Mouse (Mus musculus) thymus, adult 2 months (tissue): ENCODE measurements around the gene Nrsn2. TPM values are rescaled to one million over a fixed set of nuclear protein-coding genes. Genes with fewer than 3 reads are reported as not detected.

ENCODE experiments used
- DNase-seq: peaks from one replicate; pipeline ENCODE4 v3.0.0; 2021
- H3K27ac ChIP-seq: fragments of 200-500 bp; 2 replicates; pipeline ENCODE4 v1.5.1; 2012; ENCODE audit warnings: low read length, control low read depth; ENCODE audit not compliant: control insufficient read depth, insufficient read depth
- H3K27me3 ChIP-seq: fragments of 200-500 bp; 2 replicates; pipeline ENCODE4 v1.6.1; 2012; ENCODE audit warnings: mild to moderate bottlenecking, low read length, moderate library complexity, mixed read lengths; ENCODE audit not compliant: control insufficient read depth, insufficient read depth
- H3K36me3 ChIP-seq: fragments of 200-500 bp; 2 replicates; pipeline ENCODE4 v1.6.1; 2012; ENCODE audit warnings: mild to moderate bottlenecking, low read length, moderate library complexity; ENCODE audit not compliant: control insufficient read depth, insufficient read depth
- H3K4me1 ChIP-seq: fragments of 200-500 bp; replicated peaks from 2 replicates; pipeline ENCODE4 v1.6.1; 2012; ENCODE audit warnings: low read length; ENCODE audit not compliant: control insufficient read depth, insufficient read depth
- H3K4me3 ChIP-seq: fragments of 200-500 bp; 2 replicates; pipeline ENCODE4 v1.5.1; 2012; ENCODE audit warnings: mild to moderate bottlenecking, low read length, control low read depth, moderate library complexity; ENCODE audit not compliant: control insufficient read depth, insufficient read depth
- CTCF ChIP-seq: fragments of 200-500 bp; IDR thresholded peaks from 2 replicates; pipeline ENCODE4 v1.5.1; 2012; ENCODE audit warnings: mild to moderate bottlenecking, control low read depth, low read length, moderate library complexity, borderline replicate concordance; ENCODE audit not compliant: control insufficient read depth, poor library complexity, insufficient read depth; ENCODE audit errors: extremely low read depth
- POLR2A ChIP-seq: fragments of 200-500 bp; IDR thresholded peaks from 2 replicates; pipeline ENCODE4 v1.6.1; 2012; ENCODE audit warnings: mild to moderate bottlenecking, low read length, control low read depth, moderate library complexity; ENCODE audit not compliant: control insufficient read depth, poor library complexity, insufficient read depth; ENCODE audit errors: extremely low read depth
- WGBS: fragments of 180-500 bp; shearing (Covaris S2); methylation state at CpG from one replicate; pipeline ENCODE4 v1.1.7; 2018; 5-methylcytosine and 5-hydroxymethylcytosine counted together
- polyA plus RNA-seq: library from polyadenylated mRNA; depleted of rRNA; stranded (reverse); fragments of >200 nt; gene quantifications from 2 replicates; pipeline ENCODE4 v1.2.3, GENCODE M21; 2012

Nrsn2 gene
- polyA plus RNA-seq, 1 experiment = 0.07 TPM

DNA sequence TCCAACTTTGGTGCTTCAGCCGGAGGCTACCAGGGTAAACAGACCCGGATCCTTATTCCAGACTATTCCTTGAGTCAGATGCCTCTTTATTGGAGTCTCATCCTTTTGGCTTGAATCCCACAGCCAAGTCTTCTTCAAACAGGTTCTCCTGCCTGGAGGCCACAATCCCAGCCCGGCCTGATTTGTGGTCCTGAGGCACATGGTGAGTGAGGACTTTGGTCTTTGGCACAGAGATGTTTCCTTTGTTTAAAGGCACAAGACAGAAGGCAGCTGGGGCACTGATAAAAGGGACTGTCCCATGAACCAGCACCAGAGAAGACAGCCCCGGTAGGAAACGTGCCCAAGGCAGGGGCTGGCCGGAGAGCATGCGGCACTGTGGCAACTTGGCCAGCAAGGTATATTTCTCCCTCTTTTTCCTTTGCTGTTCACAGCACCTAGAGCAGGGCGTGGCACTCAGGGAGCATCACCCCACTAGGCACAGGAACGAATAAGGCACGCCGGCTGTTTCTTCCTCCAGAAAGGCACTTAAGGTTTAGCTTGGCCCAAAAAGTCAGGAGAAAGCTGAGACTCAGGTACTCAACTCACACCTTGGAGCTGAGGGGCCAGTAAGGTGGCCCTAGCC is 38.7 kb downstream of the Nrsn2 start:
- H3K4me1 ChIP-seq = no peaks in the 10 kb centered on the region
- DNase-seq = no peak
- H3K36me3 ChIP-seq = no peaks in the 10 kb centered on the region
- 97% methylated on average over 11 of the region's 11 CpGs for WGBS
- H3K27ac ChIP-seq = no peak overlapping the region
- TF ChIP-seq POLR2A = no peak
- no peak for TF ChIP-seq CTCF
- no peak overlapping the region for H3K4me3 ChIP-seq
- no peaks in the 10 kb centered on the region for H3K27me3 ChIP-seq

- WGBS = 92% methylated on average over 1 of the region's 1 CpGs
- H3K4me3 ChIP-seq = no peak overlapping the region
- no peak for DNase-seq
- TF ChIP-seq POLR2A = no peak
- TF ChIP-seq CTCF = no peak
- no peaks in the 10 kb centered on the region for H3K36me3 ChIP-seq
- H3K27me3 ChIP-seq = no peaks in the 10 kb centered on the region
- no peaks in the 10 kb centered on the region for H3K4me1 ChIP-seq
- H3K27ac ChIP-seq = no peak overlapping the region
Measured at GRCm38 (mm10) chr2:152336856-152337255, 39.6 kb downstream of the Nrsn2 start.

DNA sequence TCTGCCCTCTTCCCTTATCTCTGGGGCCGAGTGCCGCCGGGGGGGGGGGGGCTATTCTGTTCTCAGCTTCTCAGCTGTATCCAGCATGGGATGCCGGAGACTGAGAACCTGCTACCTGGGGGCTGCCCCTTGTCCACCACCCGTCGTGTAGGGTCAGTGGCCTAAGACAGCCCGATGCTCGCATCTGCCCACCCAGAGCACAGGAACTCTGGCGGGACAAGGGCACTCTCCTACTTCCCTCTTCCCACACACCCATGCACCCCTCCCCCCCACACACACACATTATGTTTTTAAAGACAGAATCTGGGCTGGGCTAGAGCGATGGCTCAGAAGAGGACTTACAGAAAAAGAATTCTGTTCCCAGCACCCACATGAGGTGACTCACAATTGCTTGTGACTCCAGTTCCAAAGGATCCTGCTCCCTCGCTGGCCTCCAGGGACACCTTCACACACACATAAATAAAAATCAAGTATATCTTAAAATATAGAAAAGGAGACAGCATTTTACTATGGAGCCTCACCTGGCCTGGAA is 41.1 kb downstream of the Nrsn2 start:
- H3K27ac ChIP-seq = no peak overlapping the region
- no peak overlapping the region for H3K4me3 ChIP-seq
- no peaks in the 10 kb centered on the region for H3K27me3 ChIP-seq
- 53% methylated on average over 11 of the region's 11 CpGs for WGBS
- no peak for DNase-seq
- no peaks in the 10 kb centered on the region for H3K36me3 ChIP-seq
- H3K4me1 ChIP-seq = peaks cover 10% of the 10 kb centered on the region
- TF ChIP-seq POLR2A (no peak), CTCF (no peak)

GRCm38 (mm10) chr2:152333345-152334006 is 43.0 kb downstream of the Nrsn2 start:
- Histone ChIP-seq H3K27me3 (no peaks in the 10 kb centered on the region), H3K4me1 (peaks cover 10% of the 10 kb centered on the region), H3K4me3 (no peak overlapping the region), H3K27ac (no peak overlapping the region), H3K36me3 (no peaks in the 10 kb centered on the region; the same call in 1 of the 2 replicates)
- WGBS = 89% methylated on average over 4 of the region's 4 CpGs
- TF ChIP-seq CTCF (no peak), POLR2A (no peak)
- no peak for DNase-seq

DNA sequence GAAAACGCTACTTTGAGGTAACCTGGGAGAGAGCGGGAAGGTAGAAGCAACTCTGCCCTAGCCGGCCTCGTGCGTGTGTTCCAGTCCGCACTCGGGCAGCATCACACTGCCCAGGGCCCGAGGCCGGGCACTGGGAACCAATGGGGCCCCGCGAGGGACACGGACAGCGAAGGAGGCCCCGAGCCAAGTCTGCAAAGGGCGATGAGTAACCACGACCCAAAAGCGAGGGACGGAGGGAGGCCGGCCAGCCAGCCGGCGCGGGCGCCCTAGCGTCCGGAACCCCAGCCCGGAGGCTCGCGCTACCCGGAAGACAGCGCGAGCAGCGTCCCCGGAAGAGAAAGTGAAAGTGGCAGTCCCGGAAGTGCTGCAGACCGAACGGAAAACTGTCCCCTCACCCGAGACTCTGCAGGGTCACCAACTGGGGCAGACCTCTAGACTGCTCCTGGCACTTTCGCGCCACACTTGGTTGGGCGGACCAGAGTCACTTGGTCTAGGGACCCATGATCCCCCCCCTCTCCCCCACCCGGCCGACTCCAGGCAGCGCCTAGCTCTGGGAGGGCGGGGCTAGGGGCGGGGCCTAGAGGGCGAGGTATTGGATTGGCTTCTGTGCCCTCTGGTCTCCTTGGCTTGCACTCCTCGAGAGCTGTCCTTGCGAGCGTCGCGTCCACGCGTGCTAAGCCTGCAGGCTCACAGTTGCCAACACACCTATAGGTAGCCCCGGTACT is 44.2 kb downstream of the Nrsn2 start, which contains the start of gene Rbck1:
TSS of gene Rbck1 (minus strand) at position 553 of the 725 bp plus-strand sequence.
- peak within 1 kb of the TSS; percentile 75; the same call in 1 of the 2 replicates for H3K27ac ChIP-seq
- no peaks in the 10 kb centered on the region for H3K27me3 ChIP-seq
- TF ChIP-seq CTCF (peak; percentile 51; the same call in 1 of the 2 replicates), POLR2A (peak; percentile 74; the same call in 1 of the 2 replicates)
- H3K36me3 ChIP-seq = peaks cover 3% of the 10 kb centered on the region; the same call in 1 of the 2 replicates
- WGBS = 0% methylated on average over 53 of the region's 54 CpGs
- DNase-seq = peak; percentile 82
- peak within 1 kb of the TSS; percentile 92 for H3K4me3 ChIP-seq
- H3K4me1 ChIP-seq = peaks cover 10% of the 10 kb centered on the region

GRCm38 (mm10) chr2:152330858-152331423 is 45.5 kb downstream of the Nrsn2 start:
- Histone ChIP-seq H3K27me3 (no peaks in the 10 kb centered on the region), H3K4me1 (peaks cover 10% of the 10 kb centered on the region), H3K36me3 (peaks cover 16% of the 10 kb centered on the region), H3K4me3 (peak overlapping the region; percentile 28), H3K27ac (no peak overlapping the region)
- no peak for DNase-seq
- TF ChIP-seq CTCF (no peak), POLR2A (no peak)
- 30% methylated on average over 7 of the region's 7 CpGs for WGBS
